Mouse (Mus musculus) frontal cortex, adult 2 months (tissue): ENCODE data around the gene Sec16b. TPM values are rescaled to one million over a fixed set of nuclear protein-coding genes. Genes with fewer than 3 reads are reported as not detected.

ENCODE experiments used
- DNase-seq, 2 experiments: peaks; one replicate each; pipeline ENCODE4 v3.0.0; 2022; ENCODE audit warnings: low spot score in 1 of 2; ENCODE audit errors: extremely low spot score in 1 of 2
- polyA plus RNA-seq: library from polyadenylated mRNA; depleted of rRNA; stranded (reverse); fragments of >200 nt; gene quantifications from 2 replicates; pipeline ENCODE4 v1.2.3, GENCODE M21; 2012

Sec16b gene
- polyA plus RNA-seq, 1 experiment = 1.3 TPM

- peak in 1 of 2 experiments; percentile 54 for DNase-seq
Observed at GRCm38 (mm10) chr1:157512690-157513448, 6.3 kb downstream of the Sec16b start.

- DNase-seq = no peak
Observed at GRCm38 (mm10) chr1:157513559-157513958, 7.0 kb downstream of the Sec16b start.

GRCm38 (mm10) chr1:157514298-157514697 is 7.8 kb downstream of the Sec16b start:
- DNase-seq = no peak

- no peak for DNase-seq
Observed at GRCm38 (mm10) chr1:157516838-157517808, 10.6 kb downstream of the Sec16b start.

- peak; percentile 79 to 89 for DNase-seq
Observed at GRCm38 (mm10) chr1:157518111-157518523, 11.6 kb downstream of the Sec16b start.

- no peak for DNase-seq
Observed at GRCm38 (mm10) chr1:157519396-157519795, 12.9 kb downstream of the Sec16b start.

- DNase-seq = no peak
Observed at GRCm38 (mm10) chr1:157522322-157522721, 15.8 kb downstream of the Sec16b start.

GRCm38 (mm10) chr1:157524775-157525174 is 18.2 kb downstream of the Sec16b start:
- DNase-seq = no peak

- DNase-seq = no peak
Observed at GRCm38 (mm10) chr1:157525692-157526354, 19.3 kb downstream of the Sec16b start.

GRCm38 (mm10) chr1:157526625-157527024 is 20.1 kb downstream of the Sec16b start:
- DNase-seq = no peak

GRCm38 (mm10) chr1:157532826-157533460 is 26.4 kb downstream of the Sec16b start:
- no peak for DNase-seq

GRCm38 (mm10) chr1:157535571-157535970 is 29.0 kb downstream of the Sec16b start:
- no peak for DNase-seq

GRCm38 (mm10) chr1:157536471-157536870 is 29.9 kb downstream of the Sec16b start:
- peak in 1 of 2 experiments; percentile 86 for DNase-seq

GRCm38 (mm10) chr1:157537636-157538035 is 31.1 kb downstream of the Sec16b start:
- peak in 1 of 2 experiments; percentile 43 for DNase-seq

GRCm38 (mm10) chr1:157545056-157545455 is 38.5 kb downstream of the Sec16b start:
- DNase-seq = no peak

- no peak for DNase-seq
Observed at GRCm38 (mm10) chr1:157547658-157548057, 41.1 kb downstream of the Sec16b start.

- no peak for DNase-seq
Observed at GRCm38 (mm10) chr1:157549721-157550120, 43.2 kb downstream of the Sec16b start.

GRCm38 (mm10) chr1:157552749-157553451 is 46.4 kb downstream of the Sec16b start:
- DNase-seq = peak; percentile 74 to 86

- DNase-seq = peak in 1 of 2 experiments; percentile 45
Observed at GRCm38 (mm10) chr1:157554163-157554562, 47.6 kb downstream of the Sec16b start.
